Mouse (Mus musculus) lung, embryonic 15.5 days (tissue): ENCODE data around the gene B3gnt3. TPM values are rescaled to one million over a fixed set of nuclear protein-coding genes. Genes with fewer than 3 reads are reported as not detected.
A peak's percentile ranks its signal among the peaks of the same experiment; 100 is the strongest.

Source experiments
- ATAC-seq: fragments of 200-750 bp; cut with Nextera tagmentation; 2 replicates; pipeline ENCODE4 v1.8.0; 2017; ENCODE audit warnings: moderate number of reproducible peaks, borderline replicate concordance; ENCODE audit not compliant: low FRiP score, low TSS enrichment; ENCODE audit errors: extremely low read depth
- H3K27ac ChIP-seq: fragments of 300-500 bp; sonication (generic); 2 replicates; pipeline ENCODE4 v1.5.1; 2015; ENCODE audit warnings: moderate library complexity, mild to moderate bottlenecking, inconsistent platforms
- H3K27me3 ChIP-seq: fragments of 300-500 bp; sonication (generic); 2 replicates; pipeline ENCODE4 v1.6.1; 2015; ENCODE audit warnings: inconsistent platforms
- H3K36me3 ChIP-seq: fragments of 300-500 bp; sonication (generic); 2 replicates; pipeline ENCODE4 v1.6.1; 2015; ENCODE audit warnings: inconsistent platforms
- H3K4me1 ChIP-seq: fragments of 300-500 bp; sonication (generic); 2 replicates; pipeline ENCODE4 v1.6.1; 2015; ENCODE audit warnings: inconsistent platforms
- H3K4me2 ChIP-seq: fragments of 300-500 bp; sonication (generic); 2 replicates; pipeline ENCODE4 v1.6.1; 2015; ENCODE audit warnings: inconsistent platforms, mild to moderate bottlenecking, moderate library complexity
- H3K4me3 ChIP-seq: fragments of 300-500 bp; sonication (generic); 2 replicates; pipeline ENCODE4 v1.5.1; 2015; ENCODE audit warnings: mild to moderate bottlenecking, inconsistent platforms
- H3K9ac ChIP-seq: fragments of 300-500 bp; sonication (generic); 2 replicates; pipeline ENCODE4 v1.6.1; 2015; ENCODE audit warnings: inconsistent platforms
- H3K9me3 ChIP-seq: fragments of 300-500 bp; sonication (generic); 2 replicates; pipeline ENCODE4 v1.6.1; 2016; ENCODE audit warnings: inconsistent platforms
- WGBS: fragments of 180-500 bp; shearing (Covaris S2); methylation state at CpG from one replicate; pipeline ENCODE4 v1.1.7; 2015; 5-methylcytosine and 5-hydroxymethylcytosine counted together
- polyA plus RNA-seq: library from polyadenylated mRNA; unstranded; fragments of >200 nt; fragmentation: Nextera tagmentation; extraction: Ambion mirVana; gene quantifications from 2 replicates; pipeline ENCODE4 v1.2.1, GENCODE M21; 2015

The B3gnt3 gene
- polyA plus RNA-seq, 1 experiment from 2014 or later: 3.3 TPM

DNA sequence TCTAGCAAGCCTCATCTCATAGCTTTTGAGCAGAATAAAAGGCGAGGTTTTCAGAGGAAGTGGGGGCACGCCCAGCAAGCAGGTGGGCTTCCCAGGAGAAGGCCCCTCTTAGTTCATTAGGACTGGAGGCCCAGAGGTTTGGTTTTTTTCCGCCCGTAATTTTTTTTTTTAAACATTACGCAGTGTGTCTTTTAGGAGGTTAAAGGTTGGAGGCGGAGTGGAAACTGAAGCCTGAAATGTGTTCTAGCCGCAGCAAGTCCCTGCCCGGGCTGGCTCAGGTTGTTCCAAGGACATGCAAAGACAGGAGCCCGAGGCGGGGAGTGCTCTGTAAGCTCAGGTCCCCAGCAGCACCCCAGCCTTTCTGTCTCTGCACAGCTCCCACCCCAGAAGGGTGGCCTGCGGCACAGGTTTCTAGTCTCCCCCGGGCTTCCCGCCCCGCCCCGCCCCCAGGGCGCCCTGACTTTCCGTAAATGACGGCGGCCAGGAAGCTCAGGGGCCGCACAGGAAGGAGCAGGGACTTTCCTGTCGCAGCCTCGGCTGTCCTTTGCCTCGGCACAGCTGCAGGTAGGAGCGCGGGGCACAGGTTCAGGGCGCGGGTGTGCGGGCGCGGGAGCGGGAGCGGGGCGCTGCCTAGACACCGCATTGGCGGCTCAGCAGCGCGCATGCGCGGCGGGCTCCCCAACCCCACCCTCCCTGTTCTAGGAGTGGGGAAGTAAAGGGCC lies 25.4 kb downstream of the B3gnt3 start, which contains the start of gene Jak3:
Jak3 (plus strand) TSS at position 277 of the 722 bp plus-strand sequence.
- 3% methylated on average over 40 of the region's 40 CpGs for WGBS
- no peaks in the 10 kb centered on the region for H3K9me3 ChIP-seq
- peak within 1 kb of the TSS; percentile 75 for H3K27ac ChIP-seq
- peak within 1 kb of the TSS; percentile 64 for H3K9ac ChIP-seq
- H3K27me3 ChIP-seq: peaks cover 40% of the 10 kb centered on the region
- no peaks in the 10 kb centered on the region for H3K36me3 ChIP-seq
- H3K4me3 ChIP-seq: peak within 1 kb of the TSS; percentile 59
- ATAC-seq: peak; percentile 29; the same call in 1 of the 2 replicates
- H3K4me1 ChIP-seq: peaks cover 31% of the 10 kb centered on the region
- peak within 1 kb of the TSS; percentile 79 for H3K4me2 ChIP-seq

DNA sequence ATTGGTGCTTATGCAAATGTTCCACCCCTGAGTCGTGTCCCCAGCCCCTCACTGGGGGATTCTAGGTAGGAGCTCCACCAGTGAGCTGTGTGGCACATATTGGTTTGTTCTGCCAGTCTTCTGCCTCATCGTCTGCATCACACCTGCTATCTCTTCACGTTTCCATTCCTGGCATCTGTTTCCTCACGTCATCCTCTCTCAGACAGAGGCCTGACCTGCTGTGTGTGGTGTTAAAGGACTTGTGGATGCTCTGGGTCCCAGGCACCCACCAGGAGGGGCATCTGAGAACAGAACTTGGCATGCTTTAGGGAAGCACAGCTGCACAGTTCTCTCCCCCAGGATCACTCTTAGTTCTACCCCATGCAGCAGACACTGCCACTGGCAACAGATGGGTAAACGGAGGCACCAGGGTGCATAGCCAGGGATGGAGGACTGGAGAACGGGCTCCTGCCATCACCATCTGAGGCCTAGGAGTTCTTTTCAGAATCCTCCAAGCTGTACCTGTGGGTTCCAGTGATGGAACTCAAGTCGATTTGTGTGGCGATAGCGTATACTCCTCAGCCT lies 26.1 kb downstream of the B3gnt3 start:
- Histone ChIP-seq H3K4me1 (peaks cover 36% of the 10 kb centered on the region), H3K4me3 (peak overlapping the region; percentile 59; the same call in 1 of the 2 replicates), H3K27ac (no peak overlapping the region), H3K36me3 (no peaks in the 10 kb centered on the region), H3K27me3 (peaks cover 40% of the 10 kb centered on the region), H3K4me2 (peak overlapping the region; percentile 79), H3K9me3 (no peaks in the 10 kb centered on the region), H3K9ac (no peak overlapping the region)
- no peak for ATAC-seq
- WGBS: 37% methylated on average over 9 of the region's 9 CpGs

DNA sequence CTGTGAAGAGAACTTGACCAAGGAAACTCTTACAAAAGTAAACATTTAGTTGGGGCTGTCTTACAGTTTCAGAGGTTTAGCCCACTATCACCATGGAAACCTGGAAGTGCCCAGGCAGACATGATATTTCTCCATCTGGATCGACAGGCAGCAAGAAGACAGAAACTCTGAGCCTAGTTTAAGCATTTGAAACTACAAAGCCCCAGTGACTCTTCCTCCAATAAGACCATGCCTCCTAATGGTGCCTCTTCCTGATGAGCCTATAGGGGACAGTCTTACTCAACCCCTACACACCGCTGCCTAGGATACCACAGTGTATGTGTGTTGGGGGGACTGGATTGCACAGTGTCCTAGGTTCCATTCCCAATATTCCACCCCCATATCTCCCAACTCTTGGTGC lies 27.5 kb downstream of the B3gnt3 start:
- 49% methylated on average over 2 of the region's 2 CpGs for WGBS

DNA sequence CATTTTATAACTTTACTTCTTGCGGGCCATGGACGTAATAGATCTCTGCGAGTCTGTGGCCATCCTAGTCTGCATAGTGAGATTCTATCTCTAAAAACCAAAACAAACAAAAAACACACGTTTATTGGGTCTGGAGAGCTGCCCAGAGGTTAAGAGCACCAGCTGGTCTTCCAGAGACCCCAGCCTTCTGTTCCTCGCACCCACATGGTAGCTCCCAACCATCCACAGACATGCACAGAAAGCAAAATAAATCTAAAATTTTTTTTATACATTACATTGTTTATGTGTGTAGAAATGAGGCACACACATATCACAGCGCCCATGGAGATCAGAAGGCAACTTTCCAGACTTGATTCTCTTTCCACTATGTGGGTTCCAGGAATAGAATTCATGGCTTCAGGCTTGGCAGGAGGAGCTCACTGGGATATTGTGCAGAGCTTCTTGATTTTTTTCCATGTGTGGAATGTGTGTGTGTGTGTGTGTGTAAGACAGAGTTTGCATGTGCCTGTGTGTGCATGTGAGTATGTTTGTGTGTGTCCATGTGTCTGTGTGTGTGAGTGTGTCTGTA lies 29.3 kb downstream of the B3gnt3 start:
- H3K9ac ChIP-seq: 0 out of 2 replicates have a peak overlapping the region, but pooled peaks have one; percentile 27
- H3K4me3 ChIP-seq: peak overlapping the region; percentile 47; the same call in 1 of the 2 replicates
- H3K27ac ChIP-seq: no peak overlapping the region
- no peaks in the 10 kb centered on the region for H3K36me3 ChIP-seq
- peaks cover 36% of the 10 kb centered on the region for H3K4me1 ChIP-seq
- H3K27me3 ChIP-seq: peaks cover 34% of the 10 kb centered on the region
- ATAC-seq: no peak
- H3K4me2 ChIP-seq: peak overlapping the region; percentile 97
- 54% methylated on average over 6 of the region's 6 CpGs for WGBS
- H3K9me3 ChIP-seq: no peaks in the 10 kb centered on the region

More for the DNA sequence above, 27.5 kb downstream of the B3gnt3 start:
- H3K4me1 ChIP-seq: peaks cover 27% of the 10 kb centered on the region
- no peak overlapping the region for H3K27ac ChIP-seq
- H3K9ac ChIP-seq: no peak overlapping the region
- ATAC-seq: no peak
- H3K27me3 ChIP-seq: peaks cover 36% of the 10 kb centered on the region
- H3K4me2 ChIP-seq: no peak overlapping the region
- no peaks in the 10 kb centered on the region for H3K9me3 ChIP-seq
- no peak overlapping the region for H3K4me3 ChIP-seq
- no peaks in the 10 kb centered on the region for H3K36me3 ChIP-seq

DNA sequence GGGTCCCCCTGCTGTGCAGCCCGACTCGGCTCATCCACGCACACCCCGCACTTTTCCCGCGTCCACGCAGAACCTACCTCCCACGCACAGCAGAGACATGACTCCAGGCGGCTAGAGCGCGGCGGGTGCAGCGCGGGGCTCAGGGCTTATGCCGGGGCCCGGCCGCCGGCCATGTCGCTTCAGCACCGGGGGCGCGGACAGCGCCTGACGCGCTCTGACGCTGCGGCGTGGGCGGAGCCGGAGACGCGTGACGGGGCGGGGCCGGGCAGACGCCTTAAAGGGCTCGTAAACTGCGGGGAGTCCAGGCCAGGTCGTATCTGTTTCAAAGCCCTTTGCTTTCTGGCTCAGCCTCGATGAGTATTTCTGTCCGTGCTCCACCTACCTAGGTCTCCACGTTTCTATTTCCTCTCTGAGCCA lies 30.0 kb downstream of the B3gnt3 start, which contains the start of gene Unc13a:
Unc13a (minus strand) TSS at position 209 of the 417 bp plus-strand sequence.
- Histone ChIP-seq H3K9ac (0 out of 2 replicates have a peak within 1 kb of the TSS, but pooled peaks have one; percentile 27), H3K4me3 (peak within 1 kb of the TSS; percentile 47), H3K4me1 (peaks cover 36% of the 10 kb centered on the region), H3K4me2 (peak within 1 kb of the TSS; percentile 97), H3K9me3 (no peaks in the 10 kb centered on the region), H3K27ac (no peak within 1 kb of the TSS), H3K36me3 (no peaks in the 10 kb centered on the region), H3K27me3 (peaks cover 40% of the 10 kb centered on the region)
- under 1% methylated on average over 42 of the region's 42 CpGs for WGBS
- ATAC-seq: peak; percentile 67; the same call in 1 of the 2 replicates

DNA sequence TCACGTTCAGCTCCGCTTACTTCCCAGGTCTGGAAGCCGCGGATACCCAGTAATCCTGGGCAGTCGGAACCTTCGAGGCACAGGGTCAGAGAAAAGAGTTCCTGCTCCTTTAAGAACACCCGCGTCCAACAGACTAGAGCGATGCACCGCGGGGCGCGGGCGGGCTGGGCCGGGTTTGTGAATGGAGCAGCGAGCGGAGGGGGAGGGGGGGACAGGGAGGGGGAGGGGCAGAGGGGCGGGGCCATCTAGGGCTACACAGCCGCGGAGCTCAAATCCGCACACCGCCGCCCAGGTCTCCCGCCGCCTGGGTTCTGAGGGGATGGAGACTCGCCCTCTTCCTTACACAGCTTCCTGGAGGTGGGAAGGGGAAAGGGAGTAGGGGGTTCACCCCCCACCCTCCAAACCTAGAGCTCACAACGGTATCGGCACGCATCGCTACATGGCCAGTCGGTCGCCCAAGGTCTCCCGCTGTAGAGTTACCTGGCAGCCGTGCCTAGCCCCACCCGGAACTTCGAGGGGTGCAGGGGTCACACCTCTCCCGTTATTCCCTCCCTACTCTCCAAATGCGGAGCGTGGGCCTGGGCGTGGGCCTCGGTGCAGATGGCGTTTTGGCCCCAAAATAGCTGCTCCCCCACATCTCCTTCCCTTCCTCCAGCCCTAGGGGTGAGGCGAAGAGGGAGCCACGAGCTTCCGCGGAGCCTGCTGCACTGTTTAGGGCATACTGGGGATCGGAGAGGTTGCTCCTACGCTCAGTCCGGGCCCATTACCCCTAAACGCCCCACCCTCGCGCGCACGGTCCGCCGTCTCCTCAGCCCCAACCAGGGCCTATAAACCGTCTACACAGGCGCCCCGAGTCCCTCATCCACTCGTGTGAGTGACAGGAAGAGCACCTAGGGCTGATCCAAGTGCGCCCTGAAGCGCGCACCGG lies 30.7 kb downstream of the B3gnt3 start:
- Histone ChIP-seq H3K27me3 (peaks cover 46% of the 10 kb centered on the region), H3K4me2 (peak overlapping the region; percentile 97), H3K4me1 (peaks cover 37% of the 10 kb centered on the region), H3K9me3 (no peaks in the 10 kb centered on the region), H3K9ac (no peak overlapping the region), H3K36me3 (no peaks in the 10 kb centered on the region), H3K4me3 (peak overlapping the region; percentile 47), H3K27ac (no peak overlapping the region)
- WGBS: 1% methylated on average over 50 of the region's 64 CpGs
- peak; percentile 24; the same call in 1 of the 2 replicates for ATAC-seq

DNA sequence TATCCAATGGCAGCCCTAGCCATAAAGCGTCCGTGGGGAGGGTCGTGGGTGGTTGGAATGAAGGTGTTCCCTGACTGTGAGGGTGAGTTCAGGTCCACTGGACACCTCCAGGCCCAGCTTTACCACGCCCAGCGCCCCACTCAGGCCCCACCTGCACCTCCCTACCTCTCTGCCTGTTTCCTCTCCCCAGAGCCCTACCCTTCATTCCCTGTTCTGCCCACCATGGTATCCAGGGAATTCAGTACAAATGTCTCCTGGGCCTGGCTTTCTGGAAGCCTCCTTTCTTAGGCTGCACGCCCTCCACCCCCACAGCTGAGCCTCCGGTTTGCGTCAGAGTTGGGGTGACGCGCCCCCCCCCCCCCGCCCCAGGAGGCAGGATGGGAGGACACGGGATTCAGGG lies 31.4 kb downstream of the B3gnt3 start:
- Histone ChIP-seq H3K27me3 (peaks cover 46% of the 10 kb centered on the region), H3K4me1 (peaks cover 40% of the 10 kb centered on the region), H3K4me3 (peak overlapping the region; percentile 47), H3K4me2 (peak overlapping the region; percentile 97), H3K9ac (no peak overlapping the region), H3K9me3 (no peaks in the 10 kb centered on the region), H3K27ac (no peak overlapping the region), H3K36me3 (no peaks in the 10 kb centered on the region)
- no peak for ATAC-seq
- WGBS: 17% methylated on average over 11 of the region's 12 CpGs

DNA sequence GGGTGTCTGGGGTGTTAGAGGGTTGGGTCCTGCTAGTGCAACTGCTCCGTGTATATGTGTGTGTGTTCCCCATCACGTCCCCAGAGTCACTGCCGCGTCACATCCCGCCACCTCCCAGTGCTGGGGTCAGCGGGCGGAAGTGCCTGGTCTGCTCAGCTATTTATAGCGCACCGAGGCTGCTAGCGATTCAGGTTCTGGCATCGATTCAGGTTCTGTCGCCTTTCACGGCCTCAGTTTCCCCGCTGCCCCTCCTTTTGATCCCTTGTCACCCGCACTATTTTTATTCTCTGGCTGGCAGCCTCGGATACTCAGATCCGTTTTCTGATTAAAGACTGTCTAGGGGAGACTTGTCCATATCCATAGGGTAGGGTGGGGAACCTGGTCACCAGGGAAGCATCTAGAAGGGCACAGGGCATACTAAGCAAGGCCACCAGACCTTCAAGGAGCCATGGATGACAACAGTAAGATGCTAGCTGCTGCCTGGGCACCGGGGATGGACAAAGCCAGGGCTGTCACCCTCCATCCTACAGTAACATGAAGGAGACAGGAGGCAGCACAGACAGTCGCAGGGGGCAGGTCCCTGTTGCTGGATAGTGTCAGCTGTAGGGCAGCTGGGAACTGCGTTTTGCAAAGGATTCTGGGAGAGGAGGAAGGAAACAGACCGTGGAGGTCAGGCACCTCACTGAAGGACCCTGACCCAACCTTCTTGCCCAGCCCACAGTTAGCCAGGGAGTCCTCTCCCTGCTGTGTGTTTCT lies 33.2 kb downstream of the B3gnt3 start:
- Histone ChIP-seq H3K4me2 (peak overlapping the region; percentile 35), H3K9ac (no peak overlapping the region), H3K27ac (no peak overlapping the region), H3K36me3 (no peaks in the 10 kb centered on the region), H3K27me3 (peaks cover 47% of the 10 kb centered on the region), H3K4me1 (peaks cover 43% of the 10 kb centered on the region), H3K9me3 (no peaks in the 10 kb centered on the region), H3K4me3 (no peak overlapping the region; the same call in 1 of the 2 replicates)
- WGBS: under 1% methylated on average over 21 of the region's 21 CpGs
- ATAC-seq: no peak

DNA sequence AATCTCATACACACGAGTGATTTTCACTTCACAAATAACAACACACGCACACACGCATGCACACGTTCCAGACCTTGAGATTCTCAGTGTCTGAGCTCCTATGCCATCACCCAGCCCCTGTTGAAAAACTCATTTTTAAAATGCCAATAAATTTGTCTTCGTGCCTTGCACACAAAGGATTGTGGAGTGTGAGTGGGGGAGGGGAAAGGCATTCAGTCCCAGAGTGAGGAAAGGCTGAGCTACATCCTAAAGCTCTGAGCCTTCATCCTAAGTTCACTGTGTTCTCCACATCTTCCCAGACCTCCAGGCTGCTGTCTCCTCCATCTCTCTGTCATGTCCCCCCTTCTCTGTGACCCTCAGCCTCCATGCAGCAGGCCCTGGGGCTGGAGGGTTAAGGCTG lies 34.3 kb downstream of the B3gnt3 start:
- peaks cover 43% of the 10 kb centered on the region for H3K4me1 ChIP-seq
- H3K4me3 ChIP-seq: no peak overlapping the region
- no peak overlapping the region for H3K4me2 ChIP-seq
- no peaks in the 10 kb centered on the region for H3K36me3 ChIP-seq
- H3K9me3 ChIP-seq: no peaks in the 10 kb centered on the region
- no peak overlapping the region for H3K9ac ChIP-seq
- 52% methylated on average over 5 of the region's 5 CpGs for WGBS
- H3K27ac ChIP-seq: no peak overlapping the region
- peaks cover 55% of the 10 kb centered on the region for H3K27me3 ChIP-seq
- no peak for ATAC-seq

DNA sequence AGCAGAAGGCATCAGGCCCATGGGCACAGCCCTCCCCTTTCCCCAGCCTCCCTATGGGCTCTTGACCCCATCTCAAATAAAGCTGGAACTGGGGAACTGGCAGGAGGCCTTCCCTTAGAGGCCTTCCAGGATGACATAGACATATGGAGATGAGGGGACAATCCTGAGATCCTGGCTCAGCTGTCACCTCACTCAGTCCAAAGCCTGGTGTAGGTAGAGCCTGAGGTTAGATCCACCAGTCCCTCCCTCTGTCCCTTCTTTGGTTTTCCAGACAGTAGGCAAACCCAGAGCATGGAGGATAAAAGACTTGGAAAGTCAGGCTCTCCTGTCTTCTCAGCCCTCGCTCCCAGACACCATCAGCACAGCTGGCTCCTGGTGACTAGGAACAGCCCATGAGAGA lies 34.7 kb downstream of the B3gnt3 start:
- Histone ChIP-seq H3K4me3 (no peak overlapping the region), H3K27me3 (peaks cover 57% of the 10 kb centered on the region), H3K9me3 (no peaks in the 10 kb centered on the region), H3K4me1 (peaks cover 41% of the 10 kb centered on the region), H3K27ac (no peak overlapping the region), H3K9ac (no peak overlapping the region), H3K4me2 (no peak overlapping the region), H3K36me3 (no peaks in the 10 kb centered on the region)
- WGBS: 35% methylated on average over 1 of the region's 1 CpGs
- no peak for ATAC-seq
